Mouse (Mus musculus) myocyte (in vitro differentiated cells): ENCODE data around the gene Odc1. TPM values are rescaled to one million over a fixed set of nuclear protein-coding genes. Genes with fewer than 3 reads are reported as not detected.
"Not testable (repeated sequence)": the region's sequence is repeated elsewhere in the genome, so short reads cannot be mapped to it uniquely, and the experiment has no call there.

Source experiments
- H3K27me3 ChIP-seq: one replicate; pipeline ENCODE4 v1.6.1; 2011; ENCODE audit not compliant: control insufficient read depth, insufficient read depth, insufficient read length
- H3K36me3 ChIP-seq: one replicate; pipeline ENCODE4 v1.6.1; 2011; ENCODE audit not compliant: control insufficient read depth, insufficient read depth
- H3K4me2 ChIP-seq: one replicate; pipeline ENCODE4 v1.6.1; 2011; ENCODE audit warnings: low read depth, control low read depth
- H3K4me3 ChIP-seq: one replicate; pipeline ENCODE4 v1.5.1; 2011; ENCODE audit warnings: mild to moderate bottlenecking, control low read depth, moderate library complexity
- H3K79me2 ChIP-seq: one replicate; pipeline ENCODE4 v1.6.1; 2011; ENCODE audit not compliant: control insufficient read depth, insufficient read depth
- H3ac ChIP-seq: one replicate; pipeline ENCODE4 v1.6.1; 2011; ENCODE audit not compliant: control insufficient read depth, insufficient read length
- CEBPB ChIP-seq: IDR thresholded peaks from 2 replicates; pipeline ENCODE4 v1.6.1; 2011; ENCODE audit warnings: mild to moderate bottlenecking, moderate library complexity; ENCODE audit not compliant: poor library complexity, insufficient read depth, severe bottlenecking
- E2F4 ChIP-seq: IDR thresholded peaks from one replicate; pipeline ENCODE4 v1.6.1; 2011; ENCODE audit warnings: mild to moderate bottlenecking, control low read depth, moderate library complexity; ENCODE audit not compliant: insufficient read depth
- MAX ChIP-seq: IDR thresholded peaks from one replicate; pipeline ENCODE4 v1.6.1; 2011; ENCODE audit warnings: low read depth, mild to moderate bottlenecking, control low read depth
- MYOD1 ChIP-seq, 3 experiments: IDR thresholded peaks; one replicate each; pipeline ENCODE4 v1.6.1; 2011; ENCODE audit warnings: control low read depth in 2 of 3, low read depth in 2 of 3, mild to moderate bottlenecking in 2 of 3, moderate library complexity in 1 of 3; ENCODE audit not compliant: insufficient read length in 2 of 3, control insufficient read depth in 1 of 3
- MYOG ChIP-seq, 3 experiments: IDR thresholded peaks; one replicate each; pipeline ENCODE4 v1.6.1; 2011; ENCODE audit warnings: control low read depth in 2 of 3, low read depth in 2 of 3, mild to moderate bottlenecking in 2 of 3; ENCODE audit not compliant: insufficient read length in 2 of 3, control insufficient read depth in 1 of 3, insufficient read depth in 1 of 3
- POLR2A ChIP-seq: IDR thresholded peaks from one replicate; pipeline ENCODE4 v1.6.1; 2011; ENCODE audit warnings: low read depth, mild to moderate bottlenecking, control low read depth, moderate library complexity; ENCODE audit not compliant: insufficient read length
- POLR2AphosphoS2 ChIP-seq: IDR thresholded peaks from one replicate; pipeline ENCODE4 v1.6.1; 2011; ENCODE audit warnings: low read depth, control low read depth; ENCODE audit not compliant: insufficient read length
- REST ChIP-seq: IDR thresholded peaks from one replicate; pipeline ENCODE4 v1.6.1; 2011; ENCODE audit warnings: mild to moderate bottlenecking, control low read depth, moderate library complexity; ENCODE audit not compliant: insufficient read depth, insufficient read length
- SRF ChIP-seq: IDR thresholded peaks from one replicate; pipeline ENCODE4 v1.6.1; 2011; ENCODE audit warnings: low read depth; ENCODE audit not compliant: control insufficient read depth, insufficient read length
- TCF12 ChIP-seq: IDR thresholded peaks from one replicate; pipeline ENCODE4 v1.6.1; 2011; ENCODE audit warnings: mild to moderate bottlenecking, control low read depth; ENCODE audit not compliant: poor library complexity, insufficient read depth, severe bottlenecking
- TCF3 ChIP-seq: IDR thresholded peaks from one replicate; pipeline ENCODE4 v1.6.1; 2011; ENCODE audit warnings: low read depth, control low read depth; ENCODE audit not compliant: insufficient read length
- USF1 ChIP-seq: IDR thresholded peaks from one replicate; pipeline ENCODE4 v1.6.1; 2011; ENCODE audit warnings: low read depth, mild to moderate bottlenecking, control low read depth, moderate library complexity
- polyA plus RNA-seq: library from polyadenylated mRNA; unstranded; fragments of >200 nt; fragmentation: generic; extraction: Trizol; gene quantifications from one replicate; pipeline ENCODE4 v1.2.1, GENCODE M21; 2012; ENCODE audit warnings: missing spikeins

Gene Odc1
- polyA plus RNA-seq, 1 experiment: 199 TPM

DNA sequence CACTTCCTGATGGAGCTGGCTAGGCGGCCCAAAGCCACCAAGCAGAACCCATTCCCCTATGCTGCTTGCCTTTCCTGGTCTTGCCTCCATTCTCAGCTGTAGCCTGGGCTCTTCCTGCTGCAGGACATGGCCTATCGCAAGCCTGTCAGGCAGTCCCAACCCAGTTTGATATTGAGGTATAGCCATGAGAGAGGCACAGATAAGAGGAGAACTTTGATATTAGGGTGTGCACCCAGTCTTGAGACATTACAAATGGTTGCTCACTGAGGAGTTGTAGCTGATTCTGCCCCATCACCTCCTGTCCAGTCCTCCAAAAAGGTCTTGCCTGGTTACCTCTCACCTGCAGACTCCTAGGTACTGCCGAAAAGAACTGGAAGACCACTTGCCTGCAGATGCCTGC is 6.5 kb upstream of the Odc1 start:
- TF ChIP-seq MAX (no peak), POLR2A (no peak), MYOD1 (IDR thresholded peaks at IDR 0.05; ENCODE audit: control insufficient read depth in 1 of 3, insufficient read length in 2 of 3, low read depth in 2 of 3) (no peak), POLR2AphosphoS2 (no peak), REST (no peak), SRF (no peak)
- no peak overlapping the region for H3ac ChIP-seq
- no peaks in the 10 kb centered on the region for H3K79me2 ChIP-seq
- peaks cover 6% of the 10 kb centered on the region for H3K27me3 ChIP-seq
- H3K4me2 ChIP-seq: no peak overlapping the region
- H3K36me3 ChIP-seq: no peaks in the 10 kb centered on the region
- no peak overlapping the region for H3K4me3 ChIP-seq

DNA sequence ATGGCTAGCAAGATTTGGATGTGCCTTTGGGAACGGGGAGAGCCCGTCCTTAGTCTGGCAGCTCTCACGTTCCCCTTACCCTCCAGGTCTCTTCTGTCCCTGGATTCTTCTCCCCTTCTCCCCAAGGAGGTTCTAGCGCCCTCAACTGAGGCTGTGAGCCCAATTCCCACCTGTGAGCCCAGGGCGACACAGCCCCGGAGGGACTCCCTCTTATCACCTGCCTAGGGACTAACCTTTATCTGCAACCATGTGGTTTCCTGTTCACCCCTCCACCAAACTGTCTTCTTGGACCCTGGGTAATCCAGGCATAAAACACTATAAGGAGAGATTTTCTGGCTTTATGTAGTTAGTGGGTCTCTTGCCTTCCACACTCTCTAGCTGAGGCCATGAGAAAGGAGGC is 5.6 kb upstream of the Odc1 start:
- no peak overlapping the region for H3K4me3 ChIP-seq
- H3ac ChIP-seq: no peak overlapping the region
- no peaks in the 10 kb centered on the region for H3K36me3 ChIP-seq
- H3K4me2 ChIP-seq: no peak overlapping the region
- no peak for TF ChIP-seq USF1
- no peak for TF ChIP-seq MYOG (IDR thresholded peaks at IDR 0.05; ENCODE audit: control insufficient read depth in 1 of 3, insufficient read depth in 1 of 3, insufficient read length in 2 of 3, low read depth in 2 of 3)
- no peak for TF ChIP-seq REST
- no peak for TF ChIP-seq POLR2A
- TF ChIP-seq TCF3: no peak
- TF ChIP-seq MAX: no peak
- no peak for TF ChIP-seq MYOD1 (IDR thresholded peaks at IDR 0.05; ENCODE audit: control insufficient read depth in 1 of 3, insufficient read length in 2 of 3, low read depth in 2 of 3)
- no peak for TF ChIP-seq SRF
- no peak for TF ChIP-seq E2F4
- no peak for TF ChIP-seq TCF12
- TF ChIP-seq POLR2AphosphoS2: no peak
- TF ChIP-seq CEBPB: no peak
- no peaks in the 10 kb centered on the region for H3K79me2 ChIP-seq
- H3K27me3 ChIP-seq: peaks cover 6% of the 10 kb centered on the region

- H3K4me2 ChIP-seq: no peak overlapping the region
- no peaks in the 10 kb centered on the region for H3K79me2 ChIP-seq
- no peaks in the 10 kb centered on the region for H3K36me3 ChIP-seq
- H3K27me3 ChIP-seq: peaks cover 6% of the 10 kb centered on the region
- TF ChIP-seq E2F4 (no peak), CEBPB (no peak), TCF12 (no peak), TCF3 (no peak), POLR2A (no peak), POLR2AphosphoS2 (no peak), SRF (no peak), MYOD1 (IDR thresholded peaks at IDR 0.05; ENCODE audit: control insufficient read depth in 1 of 3, insufficient read length in 2 of 3, low read depth in 2 of 3) (no peak), USF1 (no peak)
- H3ac ChIP-seq: no peak overlapping the region
- H3K4me3 ChIP-seq: no peak overlapping the region
Observed at GRCm38 (mm10) chr12:17540040-17540552, 4.5 kb upstream of the Odc1 start.

- H3K27me3 ChIP-seq: no peaks in the 10 kb centered on the region
- H3K36me3 ChIP-seq: peaks cover 25% of the 10 kb centered on the region
- TF ChIP-seq MYOG (IDR thresholded peaks at IDR 0.05; ENCODE audit: control insufficient read depth in 1 of 3, insufficient read depth in 1 of 3, insufficient read length in 2 of 3, low read depth in 2 of 3) (peak in 1 of 3 experiments; percentile 75), CEBPB (no peak), POLR2A (no peak), TCF3 (no peak), USF1 (peak; percentile 16), REST (no peak), MAX (no peak), POLR2AphosphoS2 (no peak), SRF (no peak), MYOD1 (IDR thresholded peaks at IDR 0.05; ENCODE audit: control insufficient read depth in 1 of 3, insufficient read length in 2 of 3, low read depth in 2 of 3) (peak in 1 of 3 experiments; percentile 66), TCF12 (no peak), E2F4 (no peak)
- H3ac ChIP-seq: peak overlapping the region; percentile 71
- peaks cover 19% of the 10 kb centered on the region for H3K79me2 ChIP-seq
- H3K4me3 ChIP-seq: peak overlapping the region; percentile 81
- H3K4me2 ChIP-seq: peak overlapping the region; percentile 83
Observed at GRCm38 (mm10) chr12:17545107-17545571, 545 bp downstream of the Odc1 start.

- H3K79me2 ChIP-seq: peaks cover 19% of the 10 kb centered on the region
- H3ac ChIP-seq: no peak overlapping the region
- H3K4me3 ChIP-seq: peak overlapping the region; percentile 81
- H3K4me2 ChIP-seq: peak overlapping the region; percentile 83
- no peaks in the 10 kb centered on the region for H3K27me3 ChIP-seq
- TF ChIP-seq MYOD1 (IDR thresholded peaks at IDR 0.05; ENCODE audit: control insufficient read depth in 1 of 3, insufficient read length in 2 of 3, low read depth in 2 of 3) (no peak), MAX (no peak), E2F4 (no peak)
- peaks cover 28% of the 10 kb centered on the region for H3K36me3 ChIP-seq
Observed at GRCm38 (mm10) chr12:17545884-17546283, 1.3 kb downstream of the Odc1 start.

- not testable (repeated sequence) for H3ac ChIP-seq, H3K27me3 ChIP-seq, H3K4me3 ChIP-seq, H3K4me2 ChIP-seq
- H3K79me2 ChIP-seq: peaks cover 19% of the 10 kb centered on the region
- H3K36me3 ChIP-seq: peaks cover 28% of the 10 kb centered on the region
Observed at GRCm38 (mm10) chr12:17547552-17547951, 3.0 kb downstream of the Odc1 start.
